Mouse (Mus musculus) heart, embryonic 11.5 days (tissue): ENCODE results near the gene Chrna9. TPM values are rescaled to one million over a fixed set of nuclear protein-coding genes. Genes with fewer than 3 reads are reported as not detected.

Experiments
- ATAC-seq: fragments of 200-750 bp; cut with Nextera tagmentation; replicated peaks from 2 replicates; pipeline ENCODE4 v1.8.0; 2017; ENCODE audit warnings: moderate library complexity; ENCODE audit not compliant: insufficient number of reproducible peaks, low FRiP score, low TSS enrichment
- H3K27ac ChIP-seq: fragments of 300-500 bp; sonication (generic); 2 replicates; pipeline ENCODE4 v1.5.1; 2014; ENCODE audit warnings: mild to moderate bottlenecking, low read depth, low read length
- H3K27me3 ChIP-seq: fragments of 300-500 bp; sonication (generic); 2 replicates; pipeline ENCODE4 v1.6.1; 2014; ENCODE audit warnings: mild to moderate bottlenecking, low read length, mixed read lengths; ENCODE audit not compliant: control insufficient read depth, insufficient read depth
- H3K36me3 ChIP-seq: fragments of 300-500 bp; sonication (generic); 2 replicates; pipeline ENCODE4 v1.6.1; 2014; ENCODE audit warnings: mild to moderate bottlenecking, low read length, moderate library complexity, mixed read lengths; ENCODE audit not compliant: control insufficient read depth, insufficient read depth
- H3K4me1 ChIP-seq: fragments of 300-500 bp; sonication (generic); 2 replicates; pipeline ENCODE4 v1.6.1; 2014; ENCODE audit warnings: low read length; ENCODE audit not compliant: control insufficient read depth, insufficient read depth
- H3K4me2 ChIP-seq: fragments of 300-500 bp; sonication (generic); 2 replicates; pipeline ENCODE4 v1.6.1; 2014; ENCODE audit warnings: mild to moderate bottlenecking, moderate library complexity
- H3K4me3 ChIP-seq: fragments of 300-500 bp; sonication (generic); 2 replicates; pipeline ENCODE4 v1.5.1; 2014; ENCODE audit warnings: low read depth, low read length
- H3K9ac ChIP-seq: fragments of 300-500 bp; sonication (generic); 2 replicates; pipeline ENCODE4 v1.6.1; 2014; ENCODE audit warnings: mild to moderate bottlenecking, low read depth, low read length, moderate library complexity
- H3K9me3 ChIP-seq: fragments of 300-500 bp; sonication (generic); replicated peaks from 2 replicates; pipeline ENCODE4 v1.6.1; 2016; ENCODE audit warnings: low read length; ENCODE audit not compliant: control insufficient read depth
- WGBS: fragments of 180-500 bp; shearing (Covaris S2); extraction: QIAGEN DNeasy Blood & Tissue Kit; methylation state at CpG from one replicate; pipeline ENCODE4 v1.1.7; 2014; ENCODE audit not compliant: insufficient replicate concordance; 5-methylcytosine and 5-hydroxymethylcytosine counted together
- polyA plus RNA-seq: library from polyadenylated mRNA; unstranded; fragments of >200 nt; fragmentation: Nextera tagmentation; extraction: Ambion mirVana; gene quantifications from 2 replicates; pipeline ENCODE4 v1.2.1, GENCODE M21; 2014

Chrna9 gene
- not detected in 2 replicates for polyA plus RNA-seq

DNA sequence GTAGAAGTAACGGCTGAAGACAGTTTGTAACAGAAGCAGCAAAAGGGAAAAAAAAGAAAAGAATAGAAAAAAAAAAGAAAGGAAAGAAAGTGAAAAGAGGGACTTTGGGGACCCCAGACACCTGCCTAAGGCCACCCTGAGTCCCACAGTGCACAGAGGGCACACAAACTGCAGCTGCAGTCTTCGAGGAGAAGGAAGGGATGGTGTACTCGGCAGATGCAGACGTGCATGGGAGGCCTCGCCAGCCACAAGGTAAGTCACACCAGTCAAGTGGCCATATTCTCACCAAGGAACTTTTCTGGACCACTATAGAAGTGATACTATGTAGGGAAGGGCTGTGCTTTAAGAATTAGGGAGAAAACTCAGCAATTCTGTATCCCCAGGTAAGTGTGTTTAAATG is at the start of gene Chrna9:
TSS of gene Chrna9 (plus strand) at position 139 of the 400 bp plus-strand sequence.
- 77% methylated on average over 5 of the region's 5 CpGs for WGBS
- no peak within 1 kb of the TSS for H3K9ac ChIP-seq
- no peaks in the 10 kb centered on the region for H3K27me3 ChIP-seq
- H3K4me3 ChIP-seq = no peak within 1 kb of the TSS
- no peaks in the 10 kb centered on the region for H3K9me3 ChIP-seq
- no peak within 1 kb of the TSS for H3K4me2 ChIP-seq
- H3K4me1 ChIP-seq = no peaks in the 10 kb centered on the region
- no peaks in the 10 kb centered on the region for H3K36me3 ChIP-seq
- no peak within 1 kb of the TSS for H3K27ac ChIP-seq
- no peak for ATAC-seq

DNA sequence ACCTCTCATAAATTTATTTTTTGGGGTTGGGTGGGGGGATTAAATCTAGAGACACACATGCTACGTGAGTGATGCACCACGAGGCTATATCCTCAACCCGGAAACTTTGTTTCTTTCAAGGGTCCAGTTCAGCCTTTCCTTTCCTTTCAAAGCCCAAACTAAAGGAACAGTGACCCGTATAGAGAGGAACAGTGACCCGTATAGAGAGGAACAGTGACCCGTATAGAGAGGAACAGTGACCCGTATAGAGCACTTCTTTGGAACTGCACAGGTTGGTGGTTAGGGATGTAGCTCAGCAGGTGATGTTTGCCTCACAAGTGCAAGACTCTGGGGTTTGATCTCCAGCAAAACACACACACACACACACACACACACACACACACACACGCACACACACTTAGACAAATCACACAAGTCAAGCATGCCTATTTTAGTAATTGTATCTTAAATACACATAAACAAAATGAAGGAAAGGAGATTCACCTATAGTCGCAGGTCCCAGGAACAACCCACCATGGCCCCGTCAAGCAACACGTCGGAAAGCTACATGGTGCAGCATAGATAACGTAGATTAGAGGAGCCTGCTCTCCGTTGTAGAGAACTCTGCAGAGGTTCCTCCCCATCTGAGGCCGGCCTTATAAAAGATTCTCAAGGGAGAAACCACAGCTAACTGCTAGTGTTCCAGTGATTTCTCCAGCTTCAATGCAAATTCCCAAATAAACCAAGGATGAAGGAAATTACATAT is 48.9 kb upstream of the Chrna9 start:
- Histone ChIP-seq H3K4me2 (no peak overlapping the region), H3K4me1 (peaks cover 5% of the 10 kb centered on the region), H3K27ac (no peak overlapping the region), H3K36me3 (no peaks in the 10 kb centered on the region), H3K9ac (no peak overlapping the region), H3K27me3 (no peaks in the 10 kb centered on the region), H3K4me3 (no peak overlapping the region), H3K9me3 (no peaks in the 10 kb centered on the region)
- ATAC-seq = no peak
- WGBS = 69% methylated on average over 15 of the region's 15 CpGs

DNA sequence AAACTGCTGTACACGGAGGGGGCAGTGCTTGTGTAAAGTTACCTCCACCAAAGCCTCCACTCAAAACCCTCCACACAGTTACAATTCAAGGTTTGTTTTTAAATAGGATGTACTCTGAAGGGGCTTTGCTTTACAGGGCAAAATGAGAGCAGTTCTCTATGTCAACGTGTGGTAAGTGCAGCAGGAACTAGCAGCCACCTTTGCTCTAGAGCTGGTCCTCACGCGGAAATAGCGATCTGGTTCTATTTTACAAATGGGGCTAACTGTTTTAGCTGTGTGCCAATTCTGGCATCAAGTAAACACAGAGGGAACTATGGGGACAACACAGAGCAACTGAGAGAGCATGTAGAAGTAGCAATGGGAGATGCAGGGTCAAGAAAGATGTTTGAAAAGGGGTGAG is 46.6 kb upstream of the Chrna9 start:
- 89% methylated on average over 5 of the region's 5 CpGs for WGBS
- Histone ChIP-seq H3K9ac (no peak overlapping the region), H3K9me3 (no peaks in the 10 kb centered on the region), H3K4me2 (no peak overlapping the region), H3K4me3 (no peak overlapping the region), H3K27ac (no peak overlapping the region), H3K36me3 (no peaks in the 10 kb centered on the region), H3K27me3 (no peaks in the 10 kb centered on the region), H3K4me1 (peaks cover 5% of the 10 kb centered on the region)
- no peak for ATAC-seq

DNA sequence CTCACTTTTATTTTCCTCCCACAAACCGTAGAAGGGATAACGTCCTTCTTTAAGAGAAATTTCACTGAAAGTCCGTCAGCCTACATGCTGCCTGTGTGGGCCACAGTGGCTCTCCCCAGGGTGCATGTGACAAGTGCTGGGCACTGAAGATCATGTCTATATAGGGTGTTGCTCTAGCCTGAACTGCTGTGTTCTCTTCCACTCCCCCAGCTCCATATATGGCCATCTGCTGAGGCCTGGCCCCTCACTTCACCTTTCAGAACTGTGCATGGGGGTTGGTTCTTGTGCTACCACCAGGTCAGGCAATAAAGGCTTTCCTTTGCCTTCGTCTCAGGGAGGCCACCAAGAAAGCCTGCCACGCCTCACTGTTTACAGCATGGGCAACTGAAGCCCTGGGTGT is 45.7 kb upstream of the Chrna9 start:
- no peak overlapping the region for H3K4me3 ChIP-seq
- ATAC-seq = peak; percentile 76; the same call in 1 of the 2 replicates
- 44% methylated on average over 5 of the region's 5 CpGs for WGBS
- no peaks in the 10 kb centered on the region for H3K36me3 ChIP-seq
- H3K9me3 ChIP-seq = no peaks in the 10 kb centered on the region
- H3K4me2 ChIP-seq = no peak overlapping the region
- no peaks in the 10 kb centered on the region for H3K27me3 ChIP-seq
- H3K27ac ChIP-seq = 0 out of 2 replicates have a peak overlapping the region, but pooled peaks have one; percentile 50
- H3K4me1 ChIP-seq = peaks cover 5% of the 10 kb centered on the region
- H3K9ac ChIP-seq = peak overlapping the region; percentile 39; the same call in 1 of the 2 replicates

DNA sequence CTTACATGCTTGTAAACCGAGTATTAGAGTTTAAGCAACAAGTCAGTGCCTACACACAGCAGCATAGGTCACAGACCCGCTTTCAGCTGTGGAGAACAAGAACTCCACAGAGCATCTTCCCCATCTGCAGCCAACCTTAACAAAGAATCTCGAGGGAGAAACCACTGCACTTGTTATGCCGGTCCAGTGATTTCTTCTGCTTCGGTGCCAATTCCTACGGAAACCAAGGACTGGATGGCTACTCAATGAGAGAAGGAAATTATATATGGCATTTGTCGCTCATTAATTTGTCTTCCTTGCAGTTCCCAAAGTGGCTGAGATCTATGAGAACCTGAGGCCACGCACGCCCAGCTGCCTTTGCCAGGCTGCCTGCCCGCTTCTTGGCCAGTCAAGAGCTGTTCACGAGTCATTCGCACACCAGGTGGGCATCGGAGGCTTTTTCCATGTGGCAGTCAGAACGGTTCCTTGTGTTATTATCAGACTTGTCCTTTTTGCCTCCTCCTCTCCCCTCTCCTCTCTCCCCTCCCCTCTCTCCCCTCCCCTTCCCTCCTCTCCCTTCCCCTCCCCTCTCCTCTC is 43.4 kb upstream of the Chrna9 start:
- H3K27me3 ChIP-seq = no peaks in the 10 kb centered on the region
- 84% methylated on average over 14 of the region's 14 CpGs for WGBS
- no peak for ATAC-seq
- no peak overlapping the region for H3K4me3 ChIP-seq
- peaks cover 11% of the 10 kb centered on the region for H3K4me1 ChIP-seq
- H3K9ac ChIP-seq = no peak overlapping the region
- no peak overlapping the region for H3K4me2 ChIP-seq
- H3K27ac ChIP-seq = no peak overlapping the region
- no peaks in the 10 kb centered on the region for H3K9me3 ChIP-seq
- H3K36me3 ChIP-seq = no peaks in the 10 kb centered on the region

DNA sequence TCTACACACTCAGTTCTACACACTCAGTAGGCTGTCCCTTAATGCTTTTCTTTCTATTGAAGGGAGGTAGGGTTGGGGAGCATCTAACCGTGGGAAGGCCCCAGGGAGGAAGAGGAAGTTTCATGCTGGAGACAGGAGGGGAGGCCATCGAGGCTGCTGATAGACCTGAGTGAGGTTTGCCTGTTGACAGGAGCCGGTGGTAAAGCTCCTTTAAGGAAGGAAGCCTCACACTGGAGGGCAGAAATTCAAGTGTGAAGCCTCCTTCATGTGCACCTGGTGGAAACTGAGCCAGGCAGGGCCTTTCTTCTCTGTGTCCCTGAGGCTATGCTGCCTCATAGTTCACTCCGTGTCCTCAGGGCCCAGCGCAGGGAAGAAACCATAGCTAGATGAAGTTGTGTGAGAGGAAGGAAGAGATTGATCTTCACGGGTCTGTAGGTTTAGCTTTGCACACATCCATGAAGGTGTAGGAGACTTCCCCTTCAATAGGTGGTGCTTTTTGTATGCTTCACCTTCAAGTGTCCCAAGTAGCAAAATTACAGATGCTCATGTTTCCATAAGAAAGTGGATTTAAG is 39.5 kb upstream of the Chrna9 start:
- 66% methylated on average over 6 of the region's 6 CpGs for WGBS
- no peaks in the 10 kb centered on the region for H3K9me3 ChIP-seq
- H3K4me3 ChIP-seq = no peak overlapping the region
- H3K9ac ChIP-seq = no peak overlapping the region
- H3K4me1 ChIP-seq = peaks cover 9% of the 10 kb centered on the region; the same call in 1 of the 2 replicates
- H3K36me3 ChIP-seq = no peaks in the 10 kb centered on the region
- no peak overlapping the region for H3K4me2 ChIP-seq
- no peaks in the 10 kb centered on the region for H3K27me3 ChIP-seq
- ATAC-seq = no peak
- no peak overlapping the region for H3K27ac ChIP-seq

DNA sequence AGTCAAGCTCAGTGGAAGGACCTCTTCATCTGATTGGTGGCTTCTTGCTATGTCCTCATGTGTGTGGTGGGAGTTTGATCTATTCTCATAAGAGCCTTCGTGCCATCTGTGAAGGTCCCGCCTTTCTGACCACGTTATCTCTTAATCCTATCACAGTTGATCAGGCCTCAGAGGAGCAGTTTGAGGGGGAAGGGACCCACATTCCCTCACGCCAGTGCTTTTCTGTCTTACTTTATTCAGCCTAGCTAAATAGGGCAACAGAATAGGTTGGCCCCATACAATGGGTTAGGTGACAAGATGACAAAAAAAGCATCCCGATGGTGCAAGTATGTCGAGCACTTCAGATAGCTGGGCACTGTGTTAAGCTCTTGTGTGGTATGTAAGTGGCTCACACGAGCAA is 39.0 kb upstream of the Chrna9 start:
- H3K36me3 ChIP-seq = no peaks in the 10 kb centered on the region
- WGBS = 52% methylated on average over 7 of the region's 7 CpGs
- H3K4me2 ChIP-seq = no peak overlapping the region
- no peak overlapping the region for H3K4me3 ChIP-seq
- peaks cover 9% of the 10 kb centered on the region; the same call in 1 of the 2 replicates for H3K4me1 ChIP-seq
- H3K27me3 ChIP-seq = no peaks in the 10 kb centered on the region
- H3K27ac ChIP-seq = peak overlapping the region; percentile 12; the same call in 1 of the 2 replicates
- ATAC-seq = peak; percentile 22; the same call in 1 of the 2 replicates
- H3K9me3 ChIP-seq = no peaks in the 10 kb centered on the region
- no peak overlapping the region for H3K9ac ChIP-seq

DNA sequence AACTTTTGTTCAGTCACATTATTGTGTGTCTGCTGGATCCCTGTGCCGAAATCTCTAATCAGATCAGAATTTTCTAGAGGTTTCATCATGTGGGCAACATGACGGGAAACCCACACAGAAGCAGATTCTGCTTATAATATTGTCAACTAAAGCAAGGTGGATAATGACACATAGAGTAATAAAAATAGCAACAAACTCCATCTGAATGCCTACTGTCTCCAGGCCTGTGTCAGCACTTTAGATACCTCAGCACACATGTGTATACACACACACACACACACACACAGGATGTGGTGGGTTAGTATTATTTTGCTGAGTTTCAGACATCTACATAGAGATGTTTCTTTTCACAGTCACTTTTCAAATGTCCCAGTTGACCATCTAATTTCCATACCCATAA is 37.0 kb upstream of the Chrna9 start:
- Histone ChIP-seq H3K4me1 (peaks cover 9% of the 10 kb centered on the region; the same call in 1 of the 2 replicates), H3K4me3 (no peak overlapping the region), H3K27me3 (no peaks in the 10 kb centered on the region), H3K9me3 (no peaks in the 10 kb centered on the region), H3K9ac (no peak overlapping the region), H3K36me3 (no peaks in the 10 kb centered on the region), H3K4me2 (no peak overlapping the region), H3K27ac (no peak overlapping the region)
- ATAC-seq = no peak
- WGBS = 77% methylated on average over 2 of the region's 2 CpGs
